Mouse (Mus musculus) kidney, postnatal 25 days (tissue): ENCODE results near the gene Elovl7.

ENCODE experiments used
- DNase-seq, 2 experiments: peaks; one replicate each; pipeline ENCODE4 v3.0.0; 2021; ENCODE audit warnings: mixed read lengths in 2 of 2

The Elovl7 gene

GRCm38 (mm10) chr13:108303841-108304240 is 89.6 kb downstream of the Elovl7 start:
- no peak for DNase-seq

GRCm38 (mm10) chr13:108304680-108305079 is 90.5 kb downstream of the Elovl7 start:
- DNase-seq, result no peak

- peak; percentile 98 to 99 for DNase-seq
Measured at GRCm38 (mm10) chr13:108315702-108316486, 101.7 kb downstream of the Elovl7 start, which contains the start of gene Depdc1b. TSS of gene Depdc1b (plus strand) at chr13:108316332.

- no peak for DNase-seq
Measured at GRCm38 (mm10) chr13:108316487-108316903, 102.3 kb downstream of the Elovl7 start.

GRCm38 (mm10) chr13:108317414-108317813 is 103.2 kb downstream of the Elovl7 start:
- no peak for DNase-seq

GRCm38 (mm10) chr13:108319028-108319427 is 104.8 kb downstream of the Elovl7 start:
- DNase-seq, result peak; percentile 20 to 59

GRCm38 (mm10) chr13:108320216-108320615 is 106.0 kb downstream of the Elovl7 start:
- no peak for DNase-seq

GRCm38 (mm10) chr13:108322466-108322865 is 108.3 kb downstream of the Elovl7 start:
- no peak for DNase-seq

- no peak for DNase-seq
Measured at GRCm38 (mm10) chr13:108323317-108323716, 109.1 kb downstream of the Elovl7 start.

GRCm38 (mm10) chr13:108323866-108324829 is 109.9 kb downstream of the Elovl7 start:
- peak; percentile 58 to 69 for DNase-seq

- DNase-seq, result peak; percentile 45 to 65
Measured at GRCm38 (mm10) chr13:108325871-108326270, 111.7 kb downstream of the Elovl7 start.

- DNase-seq, result peak; percentile 92 to 94
Measured at GRCm38 (mm10) chr13:108326351-108326750, 112.1 kb downstream of the Elovl7 start.

GRCm38 (mm10) chr13:108327047-108327446 is 112.8 kb downstream of the Elovl7 start:
- DNase-seq, result no peak

GRCm38 (mm10) chr13:108328406-108329180 is 114.4 kb downstream of the Elovl7 start:
- no peak for DNase-seq

- no peak for DNase-seq
Measured at GRCm38 (mm10) chr13:108329693-108330092, 115.5 kb downstream of the Elovl7 start.
